Mouse (Mus musculus) midbrain, embryonic 14.5 days (tissue): ENCODE measurements around the gene Myo15b. TPM values are rescaled to one million over a fixed set of nuclear protein-coding genes. Genes with fewer than 3 reads are reported as not detected.

ENCODE experiments used
- ATAC-seq: fragments of 200-750 bp; cut with Nextera tagmentation; 2 replicates; pipeline ENCODE4 v1.8.0; 2017; ENCODE audit warnings: moderate number of reproducible peaks, moderate library complexity; ENCODE audit not compliant: low FRiP score, low TSS enrichment
- DNase-seq: peaks from one replicate; pipeline ENCODE4 v3.0.0-alpha.2; 2015
- H3K27ac ChIP-seq: fragments of 300-500 bp; sonication (generic); replicated peaks from 2 replicates; pipeline ENCODE4 v1.5.1; 2014; ENCODE audit warnings: mild to moderate bottlenecking, low read depth, low read length, moderate library complexity
- H3K27me3 ChIP-seq: fragments of 300-500 bp; sonication (generic); 2 replicates; pipeline ENCODE4 v1.6.1; 2014; ENCODE audit warnings: low read length, control low read depth, mixed read lengths; ENCODE audit not compliant: control insufficient read depth, insufficient read depth
- H3K36me3 ChIP-seq: fragments of 300-500 bp; sonication (generic); 2 replicates; pipeline ENCODE4 v1.6.1; 2014; ENCODE audit warnings: low read length, control low read depth; ENCODE audit not compliant: control insufficient read depth, insufficient read depth
- H3K4me1 ChIP-seq: fragments of 300-500 bp; sonication (generic); 2 replicates; pipeline ENCODE4 v1.6.1; 2014; ENCODE audit warnings: mild to moderate bottlenecking, antibody characterized with exemption, low read length, control low read depth; ENCODE audit not compliant: control insufficient read depth, insufficient read depth
- H3K4me2 ChIP-seq: fragments of 300-500 bp; sonication (generic); 2 replicates; pipeline ENCODE4 v1.6.1; 2014; ENCODE audit warnings: mild to moderate bottlenecking, low read length, moderate library complexity
- H3K4me3 ChIP-seq: fragments of 300-500 bp; sonication (generic); replicated peaks from 2 replicates; pipeline ENCODE4 v1.5.1; 2014; ENCODE audit warnings: low read depth, low read length
- H3K9ac ChIP-seq: fragments of 300-500 bp; sonication (generic); replicated peaks from 2 replicates; pipeline ENCODE4 v1.6.1; 2014; ENCODE audit warnings: mild to moderate bottlenecking, low read length, moderate library complexity
- H3K9me3 ChIP-seq: fragments of 300-500 bp; sonication (generic); 2 replicates; pipeline ENCODE4 v1.6.1; 2016; ENCODE audit warnings: low read length, control low read depth, mixed read lengths; ENCODE audit not compliant: control insufficient read depth
- WGBS: fragments of 180-500 bp; shearing (Covaris S2); extraction: QIAGEN DNeasy Blood & Tissue Kit; methylation state at CpG from one replicate; pipeline ENCODE4 v1.1.7; 2014; 5-methylcytosine and 5-hydroxymethylcytosine counted together
- polyA plus RNA-seq: library from polyadenylated mRNA; unstranded; fragments of >200 nt; fragmentation: Nextera tagmentation; extraction: Ambion mirVana; gene quantifications from 2 replicates; pipeline ENCODE4 v1.2.1, GENCODE M21; 2014

The Myo15b gene
- polyA plus RNA-seq, 1 experiment from 2014 or later: not detected

DNA sequence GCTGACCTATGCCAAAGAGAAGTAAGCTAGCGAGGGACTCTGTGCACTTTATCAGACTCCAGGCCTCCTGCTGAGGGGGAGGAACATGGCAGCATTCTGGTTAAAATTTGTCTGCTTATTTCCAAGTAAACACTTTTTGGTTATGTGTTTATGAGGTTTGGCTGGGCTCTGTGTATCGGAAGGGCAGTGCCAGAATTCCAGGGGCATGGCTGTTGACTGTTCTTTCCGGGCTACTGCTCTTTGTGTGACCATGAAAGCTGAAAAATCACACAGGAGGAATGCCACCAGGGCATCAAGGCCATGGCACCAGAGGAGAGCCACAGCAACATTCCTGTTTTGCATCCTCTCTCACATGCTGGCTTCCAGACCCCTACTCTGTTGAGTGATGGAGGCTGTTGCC, 47.9 kb downstream of the Myo15b start:
- 61% methylated on average over 3 of the region's 3 CpGs for WGBS
- Histone ChIP-seq H3K36me3 (peaks cover 13% of the 10 kb centered on the region; the same call in 1 of the 2 replicates), H3K9ac (no peak overlapping the region; the same call in 1 of the 2 replicates), H3K27ac (no peak overlapping the region), H3K4me3 (no peak overlapping the region), H3K4me2 (no peak overlapping the region), H3K4me1 (no peaks in the 10 kb centered on the region), H3K27me3 (no peaks in the 10 kb centered on the region), H3K9me3 (no peaks in the 10 kb centered on the region)
- DNase-seq (no peak), ATAC-seq (no peak)

DNA sequence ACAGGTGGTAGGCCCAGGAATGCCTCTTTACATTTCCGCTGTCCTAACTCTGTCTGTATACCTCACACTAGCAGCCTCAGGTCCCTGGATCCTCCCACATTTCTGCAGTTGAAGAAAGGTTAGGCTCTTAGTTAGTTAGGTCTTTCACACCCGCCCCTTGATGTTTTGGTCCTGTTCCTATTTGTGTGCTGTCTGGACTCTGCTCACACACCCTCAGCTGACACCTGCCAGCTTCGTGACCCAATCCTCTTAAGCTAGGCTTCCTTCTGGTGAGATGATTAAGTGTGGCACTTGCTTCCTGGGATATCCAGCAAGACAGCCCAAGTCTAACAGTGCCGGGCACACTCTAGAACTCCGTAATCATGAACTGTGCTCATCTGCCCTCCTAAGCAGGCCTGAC, 48.3 kb downstream of the Myo15b start:
- WGBS: 87% methylated on average over 5 of the region's 5 CpGs
- no peak overlapping the region for H3K4me3 ChIP-seq
- H3K4me2 ChIP-seq: no peak overlapping the region
- no peak for ATAC-seq
- no peaks in the 10 kb centered on the region for H3K27me3 ChIP-seq
- no peak overlapping the region for H3K27ac ChIP-seq
- H3K36me3 ChIP-seq: peaks cover 16% of the 10 kb centered on the region; the same call in 1 of the 2 replicates
- no peaks in the 10 kb centered on the region for H3K9me3 ChIP-seq
- no peak overlapping the region for H3K9ac ChIP-seq
- no peak for DNase-seq
- H3K4me1 ChIP-seq: no peaks in the 10 kb centered on the region

DNA sequence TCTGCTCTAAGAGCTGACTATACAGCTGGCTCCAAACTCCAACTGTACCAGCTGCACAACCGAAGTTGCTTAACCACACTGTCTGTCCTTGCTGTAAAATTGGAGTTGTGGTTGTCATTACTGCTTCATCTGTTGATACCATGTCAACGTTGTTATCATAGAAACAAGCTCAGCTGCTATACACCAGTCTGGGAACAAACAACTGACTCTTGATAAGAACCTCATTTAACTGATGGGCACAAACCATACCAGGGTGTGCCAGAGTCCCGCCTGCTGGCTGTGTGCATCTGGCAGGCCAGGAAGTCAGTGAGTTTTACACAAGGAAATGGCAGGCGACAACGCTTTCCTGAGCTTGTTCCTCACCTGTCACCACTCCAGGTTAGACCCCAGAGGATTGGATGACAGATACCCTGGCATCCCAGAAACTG, 52.9 kb downstream of the Myo15b start:
- no peak overlapping the region for H3K9ac ChIP-seq
- H3K4me1 ChIP-seq: no peaks in the 10 kb centered on the region
- no peaks in the 10 kb centered on the region for H3K27me3 ChIP-seq
- DNase-seq (no peak), ATAC-seq (no peak)
- no peak overlapping the region for H3K4me3 ChIP-seq
- no peaks in the 10 kb centered on the region for H3K9me3 ChIP-seq
- no peak overlapping the region for H3K27ac ChIP-seq
- no peak overlapping the region for H3K4me2 ChIP-seq
- peaks cover 35% of the 10 kb centered on the region for H3K36me3 ChIP-seq
- WGBS: 96% methylated on average over 5 of the region's 5 CpGs

DNA sequence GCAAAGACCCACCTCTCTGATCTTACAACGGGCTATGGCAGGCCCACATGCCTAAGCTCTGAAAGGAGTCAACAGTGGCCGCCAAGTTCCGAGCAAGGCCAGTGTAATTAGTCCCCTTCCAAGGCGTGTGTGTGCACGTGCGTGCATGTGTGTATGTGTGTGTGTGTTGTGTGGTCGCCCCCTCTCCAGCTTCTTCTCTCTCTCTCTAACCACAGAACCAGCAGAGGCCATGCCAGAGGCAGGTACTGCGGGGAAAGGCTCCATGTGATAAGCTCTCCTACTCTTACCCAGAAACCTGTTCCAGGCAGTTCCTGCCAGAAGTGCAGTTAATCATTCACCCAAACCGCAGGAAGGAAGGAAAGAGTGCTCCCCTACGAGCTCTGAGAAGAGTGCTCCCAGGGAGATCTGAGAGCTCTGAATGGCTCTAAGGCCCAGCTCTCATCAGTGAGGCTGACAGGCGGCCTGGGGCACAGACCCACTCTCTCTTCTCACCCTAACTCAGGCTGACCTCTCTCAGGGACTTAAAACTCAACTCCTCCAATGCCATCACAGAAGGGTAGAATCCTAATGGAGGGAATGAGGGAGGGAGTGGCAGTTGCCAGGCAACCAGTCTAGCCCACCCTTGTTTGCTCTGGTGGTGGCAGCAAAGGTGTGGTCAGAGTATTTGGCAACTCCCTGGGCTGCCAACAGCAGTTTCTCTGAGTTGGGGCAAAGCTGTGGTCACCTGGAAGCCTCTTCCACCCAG, 53.6 kb downstream of the Myo15b start, which contains the start of gene Smim6:
Smim6 (plus strand) TSS at position 386 of the 745 bp plus-strand sequence.
- H3K4me3 ChIP-seq: no peak within 1 kb of the TSS
- peaks cover 42% of the 10 kb centered on the region for H3K36me3 ChIP-seq
- no peaks in the 10 kb centered on the region for H3K4me1 ChIP-seq
- no peak within 1 kb of the TSS for H3K4me2 ChIP-seq
- H3K27ac ChIP-seq: no peak within 1 kb of the TSS
- H3K9ac ChIP-seq: no peak within 1 kb of the TSS
- 90% methylated on average over 11 of the region's 11 CpGs for WGBS
- no peak for ATAC-seq
- no peaks in the 10 kb centered on the region for H3K27me3 ChIP-seq
- no peak for DNase-seq
- no peaks in the 10 kb centered on the region for H3K9me3 ChIP-seq

DNA sequence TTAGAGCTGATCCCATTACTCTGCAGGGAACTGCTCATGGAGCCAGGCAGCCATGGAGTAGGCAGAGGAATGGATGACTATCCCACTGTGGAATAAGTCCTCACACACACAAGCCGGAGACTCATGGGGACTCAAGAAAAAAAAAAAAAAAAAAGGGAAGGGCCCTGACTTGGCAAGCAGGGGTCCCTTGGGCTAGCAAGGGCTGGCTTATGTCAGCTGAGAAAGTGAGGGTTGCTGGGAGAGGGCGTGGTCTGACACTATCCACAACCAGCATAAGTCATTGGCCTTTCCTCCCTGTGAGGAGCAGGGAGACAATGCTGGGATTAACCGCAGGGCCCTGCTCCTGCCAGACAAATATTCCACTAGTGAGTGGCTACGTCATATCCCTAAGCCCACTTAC, 58.4 kb downstream of the Myo15b start:
- Histone ChIP-seq H3K27me3 (no peaks in the 10 kb centered on the region), H3K9ac (no peak overlapping the region), H3K36me3 (peaks cover 40% of the 10 kb centered on the region), H3K9me3 (no peaks in the 10 kb centered on the region), H3K4me1 (no peaks in the 10 kb centered on the region), H3K4me2 (no peak overlapping the region), H3K27ac (no peak overlapping the region), H3K4me3 (no peak overlapping the region)
- ATAC-seq: no peak
- WGBS: 89% methylated on average over 4 of the region's 4 CpGs
- no peak for DNase-seq

DNA sequence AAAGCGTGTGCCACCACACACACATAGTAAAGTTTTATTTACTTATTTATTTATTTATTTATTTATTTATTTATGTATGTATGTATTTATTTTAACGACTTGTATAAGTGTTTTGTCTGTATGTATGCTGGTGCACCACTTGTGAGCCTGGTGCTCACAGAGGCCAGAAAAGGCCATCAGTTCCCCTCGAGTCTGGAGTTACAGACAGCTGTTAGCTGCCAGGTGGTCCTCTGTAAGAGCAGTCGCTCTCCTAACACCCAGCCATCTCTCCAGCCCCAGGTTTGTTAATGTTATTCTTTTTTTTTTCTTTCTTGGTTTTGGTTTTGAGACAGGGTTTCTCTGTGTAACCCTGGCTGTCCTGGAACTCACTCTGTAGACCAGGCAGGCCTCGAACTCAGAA, 60.4 kb downstream of the Myo15b start:
- DNase-seq (no peak), ATAC-seq (no peak)
- no peaks in the 10 kb centered on the region for H3K4me1 ChIP-seq
- H3K4me2 ChIP-seq: no peak overlapping the region
- H3K36me3 ChIP-seq: peaks cover 43% of the 10 kb centered on the region
- no peak overlapping the region for H3K9ac ChIP-seq
- no peaks in the 10 kb centered on the region for H3K9me3 ChIP-seq
- H3K27me3 ChIP-seq: no peaks in the 10 kb centered on the region
- no peak overlapping the region for H3K4me3 ChIP-seq
- WGBS: 91% methylated on average over 5 of the region's 5 CpGs
- no peak overlapping the region for H3K27ac ChIP-seq

DNA sequence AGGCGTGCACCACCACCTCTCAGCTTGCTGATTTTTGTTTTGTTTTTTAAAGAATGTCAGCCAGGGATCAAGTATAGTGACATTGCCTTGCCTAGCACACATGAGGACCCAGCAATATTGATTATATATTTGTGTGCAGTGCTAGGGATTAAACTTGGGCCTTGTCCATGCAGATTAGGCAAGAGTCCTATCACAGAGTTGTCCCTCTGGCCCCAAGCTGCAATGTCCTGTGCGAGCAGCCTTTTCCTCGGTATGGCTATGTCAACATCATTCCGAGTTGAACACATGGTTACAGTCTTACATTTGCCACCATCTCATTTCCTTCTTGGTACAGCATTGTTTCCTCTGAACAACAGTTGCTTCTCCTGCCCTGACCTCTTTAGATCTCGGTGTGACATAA, 60.9 kb downstream of the Myo15b start:
- H3K27me3 ChIP-seq: no peaks in the 10 kb centered on the region
- DNase-seq: no peak

DNA sequence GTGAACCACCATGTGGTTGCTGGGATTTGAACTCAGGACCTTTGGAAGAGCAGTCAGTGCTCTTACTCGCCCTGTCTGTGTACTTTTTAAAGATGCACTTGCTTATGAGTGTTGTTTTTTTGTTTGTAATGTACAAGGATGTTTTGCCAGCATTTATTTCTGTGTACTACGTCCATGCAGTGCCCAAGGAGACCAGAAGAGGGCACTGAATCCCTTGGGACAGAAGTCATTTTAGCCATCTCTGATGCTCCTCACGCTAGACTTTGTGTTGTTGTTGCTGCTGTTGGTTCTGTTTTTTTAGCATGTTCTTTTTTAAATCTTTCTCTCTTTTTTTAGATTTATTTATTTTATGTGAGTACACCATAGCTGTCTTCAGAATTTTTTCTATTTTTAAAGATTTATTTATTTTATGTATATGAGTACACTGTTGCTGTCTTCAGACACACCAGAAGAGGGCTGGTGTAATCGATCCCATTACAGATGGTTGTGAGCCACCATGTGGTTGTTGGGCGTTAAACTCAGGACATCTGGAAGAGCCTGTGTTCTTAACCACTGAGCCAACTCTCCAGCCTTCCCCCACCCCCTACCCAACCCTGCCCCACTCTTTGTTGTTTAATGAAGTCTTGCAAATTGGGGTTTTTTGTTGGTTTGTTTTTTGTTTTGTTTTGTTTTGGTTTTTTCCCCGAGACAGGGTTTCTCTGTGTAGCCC, 62.1 kb downstream of the Myo15b start:
- no peak overlapping the region for H3K4me3 ChIP-seq
- H3K36me3 ChIP-seq: peaks cover 50% of the 10 kb centered on the region
- no peaks in the 10 kb centered on the region for H3K27me3 ChIP-seq
- H3K9me3 ChIP-seq: no peaks in the 10 kb centered on the region
- WGBS: 49% methylated on average over 6 of the region's 6 CpGs
- H3K9ac ChIP-seq: no peak overlapping the region
- no peak overlapping the region for H3K27ac ChIP-seq
- DNase-seq (peak; percentile 76), ATAC-seq (no peak)
- no peaks in the 10 kb centered on the region for H3K4me1 ChIP-seq
- H3K4me2 ChIP-seq: no peak overlapping the region

More for the DNA sequence above, 60.9 kb downstream of the Myo15b start:
- no peak overlapping the region for H3K27ac ChIP-seq
- H3K9me3 ChIP-seq: no peaks in the 10 kb centered on the region
- H3K4me2 ChIP-seq: no peak overlapping the region
- no peak for ATAC-seq
- no peak overlapping the region for H3K9ac ChIP-seq
- H3K4me3 ChIP-seq: no peak overlapping the region
- no peaks in the 10 kb centered on the region for H3K4me1 ChIP-seq
- peaks cover 43% of the 10 kb centered on the region for H3K36me3 ChIP-seq
- WGBS: 92% methylated on average over 5 of the region's 5 CpGs

DNA sequence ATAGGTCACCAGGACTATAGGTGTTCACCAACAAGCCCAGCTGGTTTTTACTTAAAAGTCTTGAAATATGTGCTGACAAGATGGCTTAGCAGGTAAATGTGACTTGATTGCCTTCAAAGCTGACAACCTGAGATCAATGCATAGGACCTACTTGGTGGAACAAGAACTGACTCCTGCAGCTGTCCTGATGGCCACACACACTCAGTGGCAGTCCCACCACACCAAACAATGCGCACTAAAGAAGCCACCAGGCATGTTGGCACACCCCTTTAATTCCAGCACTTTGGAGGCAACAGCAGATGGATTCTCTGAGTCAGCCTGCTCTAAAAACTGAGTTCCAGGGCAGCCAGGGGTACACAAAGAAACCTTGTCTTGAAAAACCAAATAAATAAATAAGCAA, 63.8 kb downstream of the Myo15b start:
- H3K4me3 ChIP-seq: no peak overlapping the region
- H3K4me2 ChIP-seq: no peak overlapping the region
- H3K36me3 ChIP-seq: peaks cover 39% of the 10 kb centered on the region
- H3K27me3 ChIP-seq: no peaks in the 10 kb centered on the region
- no peaks in the 10 kb centered on the region for H3K9me3 ChIP-seq
- H3K9ac ChIP-seq: no peak overlapping the region
- no peak for DNase-seq
- no peaks in the 10 kb centered on the region for H3K4me1 ChIP-seq
- 100% methylated on average over 1 of the region's 1 CpGs for WGBS
- H3K27ac ChIP-seq: no peak overlapping the region
- ATAC-seq: no peak
